Mouse (Mus musculus): Measurements from ENCODE around the gene Ccdc50.

Ccdc50 gene

GRCm38 (mm10) chr16:27388761-27389451 lies at the start of gene Ccdc50:
Ccdc50 (plus strand) TSS chr16:27388869.
- DNase-seq (ENCODE audit: low spot score), result peak; percentile 76

GRCm38 (mm10) chr16:27347521-27347920 lies 41.1 kb upstream of the Ccdc50 start:
- DNase-seq (ENCODE audit: low spot score), result no peak

- no peak for DNase-seq (ENCODE audit: low spot score)
Observed at GRCm38 (mm10) chr16:27348359-27348758, 40.3 kb upstream of the Ccdc50 start.

- DNase-seq (ENCODE audit: low spot score), result no peak
Observed at GRCm38 (mm10) chr16:27349235-27349634, 39.4 kb upstream of the Ccdc50 start.

- DNase-seq (ENCODE audit: low spot score), result no peak
Observed at GRCm38 (mm10) chr16:27349878-27350532, 38.7 kb upstream of the Ccdc50 start.

GRCm38 (mm10) chr16:27354464-27354863 lies 34.2 kb upstream of the Ccdc50 start:
- DNase-seq (ENCODE audit: low spot score), result no peak

GRCm38 (mm10) chr16:27360059-27360458 lies 28.6 kb upstream of the Ccdc50 start:
- no peak for DNase-seq (ENCODE audit: low spot score)

- no peak for DNase-seq (ENCODE audit: low spot score)
Observed at GRCm38 (mm10) chr16:27370191-27370590, 18.5 kb upstream of the Ccdc50 start, which contains the start of gene Uts2b. Uts2b (minus strand) TSS chr16:27370239.

- no peak for DNase-seq (ENCODE audit: low spot score)
Observed at GRCm38 (mm10) chr16:27370700-27371099, 18.0 kb upstream of the Ccdc50 start.

- DNase-seq (ENCODE audit: low spot score), result no peak
Observed at GRCm38 (mm10) chr16:27374139-27374538, 14.5 kb upstream of the Ccdc50 start.

- no peak for DNase-seq (ENCODE audit: low spot score)
Observed at GRCm38 (mm10) chr16:27375318-27375717, 13.4 kb upstream of the Ccdc50 start.

GRCm38 (mm10) chr16:27376556-27376955 lies 12.1 kb upstream of the Ccdc50 start:
- DNase-seq (ENCODE audit: low spot score), result no peak

GRCm38 (mm10) chr16:27382217-27382616 lies 6.5 kb upstream of the Ccdc50 start:
- DNase-seq (ENCODE audit: low spot score), result no peak

GRCm38 (mm10) chr16:27384893-27385603 lies 3.6 kb upstream of the Ccdc50 start:
- no peak for DNase-seq (ENCODE audit: low spot score)

GRCm38 (mm10) chr16:27385649-27386048 lies 3.0 kb upstream of the Ccdc50 start:
- DNase-seq (ENCODE audit: low spot score), result no peak

GRCm38 (mm10) chr16:27386850-27387407 lies 1.7 kb upstream of the Ccdc50 start:
- no peak for DNase-seq (ENCODE audit: low spot score)

- no peak for DNase-seq (ENCODE audit: low spot score)
Observed at GRCm38 (mm10) chr16:27387634-27388611, 746 bp upstream of the Ccdc50 start.

- DNase-seq (ENCODE audit: low spot score), result no peak
Observed at GRCm38 (mm10) chr16:27389534-27390282, 1.0 kb downstream of the Ccdc50 start.

- no peak for DNase-seq (ENCODE audit: low spot score)
Observed at GRCm38 (mm10) chr16:27390306-27390705, 1.6 kb downstream of the Ccdc50 start.

GRCm38 (mm10) chr16:27391845-27392244 lies 3.2 kb downstream of the Ccdc50 start:
- DNase-seq (ENCODE audit: low spot score), result no peak

Data from ovary, adult 18-20 months (tissue).